Mouse (Mus musculus) mammary gland, adult 2 months (tissue): ENCODE data around the gene Gm10153. TPM values are rescaled to one million over a fixed set of nuclear protein-coding genes. Genes with fewer than 3 reads are reported as not detected.

Source experiments
- polyA plus RNA-seq: library from polyadenylated mRNA; depleted of rRNA; stranded (reverse); fragments of >200 nt; gene quantifications from 2 replicates; pipeline ENCODE4 v1.2.3, GENCODE M21; 2012; ENCODE audit warnings: low replicate concordance; rRNA removed

Gm10153 gene
- polyA plus RNA-seq: not detected in 2 replicates

DNA sequence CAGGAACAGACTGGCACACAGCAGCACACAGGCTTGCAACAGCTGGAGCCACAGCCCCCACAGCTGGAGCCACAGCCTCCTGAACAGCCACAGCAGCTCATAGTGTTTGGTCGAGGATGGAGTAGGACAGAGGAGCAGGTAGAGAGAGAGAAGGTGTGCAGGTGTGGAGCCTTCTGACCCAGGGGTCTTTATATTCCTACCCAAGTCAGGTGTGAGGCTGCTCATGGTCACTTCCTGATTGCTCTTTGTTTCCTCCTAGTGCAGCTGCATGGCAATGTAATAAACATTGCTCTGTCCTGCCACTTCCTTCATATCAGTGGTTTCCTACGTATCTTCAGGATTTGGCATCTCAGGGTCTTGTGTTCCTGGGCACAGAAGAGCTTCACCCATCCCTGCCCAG is at the start of gene Gm10153:
Gene Gm10153 (minus strand): TSS at position 101 of the 400 bp plus-strand sequence.

DNA sequence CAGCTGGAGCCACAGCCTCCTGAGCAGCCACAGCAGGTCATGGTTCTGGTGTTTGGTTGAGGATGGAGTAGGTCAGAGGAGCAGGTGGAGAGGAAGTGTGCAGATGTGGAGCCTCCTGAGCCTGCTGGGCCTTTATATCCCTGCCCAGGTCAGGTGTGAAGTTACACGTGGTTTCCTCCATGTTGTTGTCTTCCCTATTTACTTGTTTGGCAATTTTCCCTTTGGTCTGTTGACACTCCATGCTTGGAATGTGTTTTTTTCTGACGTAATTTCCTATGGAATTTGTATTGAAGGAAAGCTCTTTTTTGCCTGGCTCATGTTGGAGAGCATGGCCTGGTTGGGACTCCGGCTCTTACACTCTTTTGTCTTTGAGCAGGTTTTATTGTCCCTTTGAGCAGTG is 39.7 kb upstream of the Gm10153 start, which contains the start of gene Krtap5-5:
Gene Krtap5-5 (minus strand): TSS at position 101 of the 400 bp plus-strand sequence.

DNA sequence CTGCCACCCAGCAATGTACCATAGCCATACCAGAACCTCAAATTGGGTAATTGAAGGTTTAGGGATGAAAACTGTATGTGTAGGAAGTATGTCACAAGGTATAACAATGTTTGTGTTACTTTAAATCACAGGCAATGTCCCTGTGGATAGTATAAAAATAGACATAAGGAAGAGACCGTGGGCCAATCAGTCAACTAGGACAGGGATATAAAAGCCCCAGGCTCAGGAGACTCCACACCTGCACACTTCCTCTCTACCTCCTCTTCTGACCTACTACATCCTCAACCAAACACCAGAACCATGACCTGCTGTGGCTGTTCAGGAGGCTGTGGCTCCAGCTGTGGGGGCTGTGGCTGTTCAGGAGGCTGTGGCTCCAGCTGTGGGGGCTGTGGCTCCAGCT is 21.4 kb upstream of the Gm10153 start, which contains the start of gene Gm7579:
Gene Gm7579 (plus strand): TSS at position 301 of the 400 bp plus-strand sequence.

GRCm38 (mm10) chr7:142201064-142201463 is 10.9 kb upstream of the Gm10153 start, which contains the start of gene Krtap5-3:
TSS of gene Krtap5-3 (plus strand) at chr7:142201364.

DNA sequence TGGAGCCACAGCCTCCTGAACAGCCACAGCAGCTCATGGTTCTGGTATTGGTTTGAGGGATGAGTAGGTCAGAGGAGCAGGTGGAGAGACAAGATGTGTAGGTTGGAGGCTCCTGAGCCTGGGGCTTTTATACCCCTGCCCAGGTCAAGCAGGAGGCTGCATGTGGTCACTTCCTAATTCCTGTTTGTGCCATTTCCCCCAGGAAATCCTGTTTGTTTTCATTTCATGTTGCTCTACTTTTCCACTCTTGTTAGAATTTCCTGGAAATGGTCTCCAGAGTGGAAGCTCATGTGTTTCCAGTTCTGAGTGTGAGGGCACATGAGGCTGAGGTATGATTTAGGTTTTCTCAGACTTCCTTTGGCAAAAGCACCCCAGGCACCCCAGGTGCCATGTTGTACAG is 14.3 kb downstream of the Gm10153 start, which contains the start of gene Krtap5-2:
Gene Krtap5-2 (minus strand): TSS at position 101 of the 400 bp plus-strand sequence.

GRCm38 (mm10) chr7:142165639-142166038 is 24.6 kb downstream of the Gm10153 start, which contains the start of gene Gm4553:
TSS of gene Gm4553 (minus strand) at chr7:142165739.

DNA sequence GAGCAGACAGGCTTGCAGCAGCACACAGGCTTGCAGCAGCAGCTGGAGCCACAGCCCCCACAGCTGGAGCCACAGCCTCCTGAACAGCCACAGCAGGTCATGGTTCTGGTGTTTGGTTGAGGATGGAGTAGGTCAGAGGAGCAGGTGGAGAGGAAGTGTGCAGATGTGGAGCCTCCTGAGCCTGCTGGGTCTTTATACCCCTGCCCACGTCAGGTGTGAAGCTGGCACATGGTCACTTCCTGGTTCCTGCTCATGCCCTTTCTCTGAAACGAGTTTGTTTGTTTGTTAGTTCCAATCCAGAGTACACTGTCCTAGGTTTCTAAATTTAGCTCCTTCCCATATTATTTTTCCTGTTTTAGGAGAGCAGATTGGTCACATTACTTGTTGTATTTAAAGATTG is 33.2 kb downstream of the Gm10153 start, which contains the start of gene Gm29735:
Gene Gm29735 (minus strand): TSS at position 101 of the 400 bp plus-strand sequence.

GRCm38 (mm10) chr7:142144507-142144906 is 45.7 kb downstream of the Gm10153 start, which contains the start of gene Gm45337:
TSS of gene Gm45337 (minus strand) at chr7:142144607.

Other genes starting within 250 kb of the Gm10153 start
- gene Brsk2, start 240.6 kb downstream of the Gm10153 start, polyA plus RNA-seq: 0.13 and 0.22 TPM in 2 replicates
- gene Mob2, start 129.3 kb downstream of the Gm10153 start, polyA plus RNA-seq: 34.6 and 50.5 TPM in 2 replicates
- gene Dusp8, start 94.5 kb downstream of the Gm10153 start, polyA plus RNA-seq: 5.9 and 13.7 TPM in 2 replicates
- not detected in 2 replicates for gene Gm45618, start 69.7 kb downstream of the Gm10153 start, polyA plus RNA-seq
- gene Gm39115, start 54.4 kb downstream of the Gm10153 start, polyA plus RNA-seq: not detected in 2 replicates
- not detected in 2 replicates for gene Gm45337, start 45.8 kb downstream of the Gm10153 start, polyA plus RNA-seq
- gene Gm29735, start 33.3 kb downstream of the Gm10153 start, polyA plus RNA-seq: not detected in 2 replicates
- gene Gm4553, start 24.6 kb downstream of the Gm10153 start, polyA plus RNA-seq: not detected in 2 replicates
- gene Krtap5-2, start 14.4 kb downstream of the Gm10153 start, polyA plus RNA-seq: not detected in 2 replicates
- gene Krtap5-3, start 11.0 kb upstream of the Gm10153 start, polyA plus RNA-seq: not detected in 2 replicates
- gene Gm7579, start 21.5 kb upstream of the Gm10153 start, polyA plus RNA-seq: not detected in 2 replicates
- gene Krtap5-5, start 39.6 kb upstream of the Gm10153 start, polyA plus RNA-seq: not detected in 2 replicates
- gene Gm40460, start 50.7 kb upstream of the Gm10153 start, polyA plus RNA-seq: not detected in 2 replicates
- not detected in 2 replicates for gene Gm2431, start 68.0 kb upstream of the Gm10153 start, polyA plus RNA-seq
- gene Gm4559, start 84.0 kb upstream of the Gm10153 start, polyA plus RNA-seq: not detected in 2 replicates
- gene Krtap5-1, start 106.7 kb upstream of the Gm10153 start, polyA plus RNA-seq: not detected in 2 replicates
- not detected in 2 replicates for gene Krtap5-4, start 113.2 kb upstream of the Gm10153 start, polyA plus RNA-seq
- 13.7 and 26.3 TPM in 2 replicates for gene Ifitm10, start 183.4 kb upstream of the Gm10153 start, polyA plus RNA-seq
- gene Gm49369, start 192.3 kb upstream of the Gm10153 start, polyA plus RNA-seq: 0.76 TPM in 1 of 2 replicates, not detected in the other
- gene Ctsd, start 197.6 kb upstream of the Gm10153 start, polyA plus RNA-seq: 1,489 and 1,921 TPM in 2 replicates
- gene Syt8, start 244.5 kb upstream of the Gm10153 start, polyA plus RNA-seq: 2.3 and 4.5 TPM in 2 replicates